Mouse (Mus musculus) CD4-positive helper T cell, adult 2 months (primary cell): ENCODE results near the gene Pex16.

Source experiments
- DNase-seq: peaks from one replicate; pipeline ENCODE4 v3.0.0-alpha.2; 2012; ENCODE audit warnings: low read depth, missing footprints, low spot score

Pex16 gene

GRCm38 (mm10) chr2:92370375-92370774 lies 4.1 kb upstream of the Pex16 start:
- no peak for DNase-seq

GRCm38 (mm10) chr2:92370821-92371805 lies 3.4 kb upstream of the Pex16 start:
- peak; percentile 53 for DNase-seq

GRCm38 (mm10) chr2:92371971-92372690 lies 2.3 kb upstream of the Pex16 start:
- DNase-seq: no peak

- no peak for DNase-seq
These were observed 1.6 kb upstream of the Pex16 start for GRCm38 (mm10) chr2:92372767-92373436.

- DNase-seq: no peak
These were observed 1.1 kb upstream of the Pex16 start for GRCm38 (mm10) chr2:92373437-92373813.

- DNase-seq: peak; percentile 98
These were observed 685 bp downstream of the Pex16 start for GRCm38 (mm10) chr2:92375099-92375623.

- no peak for DNase-seq
These were observed 1.3 kb downstream of the Pex16 start for GRCm38 (mm10) chr2:92375788-92376187.

- peak; percentile 39 for DNase-seq
These were observed 1.8 kb downstream of the Pex16 start for GRCm38 (mm10) chr2:92376300-92376699.

- no peak for DNase-seq
These were observed 2.8 kb downstream of the Pex16 start for GRCm38 (mm10) chr2:92377320-92377719.

- peak; percentile 67 for DNase-seq
These were observed 5.5 kb downstream of the Pex16 start for GRCm38 (mm10) chr2:92379783-92380494.

- DNase-seq: no peak
These were observed 6.1 kb downstream of the Pex16 start for GRCm38 (mm10) chr2:92380495-92381050.

GRCm38 (mm10) chr2:92381161-92381560 lies 6.7 kb downstream of the Pex16 start:
- no peak for DNase-seq

GRCm38 (mm10) chr2:92381901-92382588 lies 7.6 kb downstream of the Pex16 start, which contains the start of gene 1700029I15Rik:
Gene 1700029I15Rik (plus strand): TSS chr2:92382538.
- no peak for DNase-seq

GRCm38 (mm10) chr2:92382759-92383158 lies 8.3 kb downstream of the Pex16 start:
- DNase-seq: no peak

- DNase-seq: no peak
These were observed 9.6 kb downstream of the Pex16 start for GRCm38 (mm10) chr2:92384101-92384500.

GRCm38 (mm10) chr2:92385113-92386051 lies 10.9 kb downstream of the Pex16 start:
- DNase-seq: no peak

- no peak for DNase-seq
These were observed 12.5 kb downstream of the Pex16 start for GRCm38 (mm10) chr2:92386821-92387570.

- no peak for DNase-seq
These were observed 13.2 kb downstream of the Pex16 start for GRCm38 (mm10) chr2:92387646-92388045.
